Mouse (Mus musculus) forebrain, embryonic 14.5 days (tissue): ENCODE results near the gene Hcrtr2. TPM values are rescaled to one million over a fixed set of nuclear protein-coding genes. Genes with fewer than 3 reads are reported as not detected.

Experiments
- ATAC-seq: fragments of 200-750 bp; cut with Nextera tagmentation; 2 replicates; pipeline ENCODE4 v1.8.0; 2017; ENCODE audit warnings: mild to moderate bottlenecking, moderate library complexity
- DNase-seq: peaks from one replicate; pipeline ENCODE4 v3.0.0-alpha.2; 2015; ENCODE audit warnings: low spot score
- H3K27ac ChIP-seq: fragments of 300-500 bp; sonication (generic); 2 replicates; pipeline ENCODE4 v1.5.1; 2014; ENCODE audit warnings: low read depth, mild to moderate bottlenecking, control low read depth, low read length, moderate library complexity
- H3K27me3 ChIP-seq: fragments of 300-500 bp; sonication (generic); replicated peaks from 2 replicates; pipeline ENCODE4 v1.6.1; 2014; ENCODE audit warnings: low read length, control low read depth, mixed read lengths; ENCODE audit not compliant: control insufficient read depth, insufficient read depth
- H3K36me3 ChIP-seq: fragments of 300-500 bp; sonication (generic); 2 replicates; pipeline ENCODE4 v1.6.1; 2014; ENCODE audit warnings: low read length, control low read depth; ENCODE audit not compliant: control insufficient read depth, insufficient read depth
- H3K4me1 ChIP-seq: fragments of 300-500 bp; sonication (generic); 2 replicates; pipeline ENCODE4 v1.6.1; 2014; ENCODE audit warnings: antibody characterized with exemption, low read length, control low read depth; ENCODE audit not compliant: control insufficient read depth, insufficient read depth
- H3K4me2 ChIP-seq: fragments of 300-500 bp; sonication (generic); 2 replicates; pipeline ENCODE4 v1.6.1; 2014; ENCODE audit warnings: mild to moderate bottlenecking, control low read depth, low read length
- H3K4me3 ChIP-seq: fragments of 300-500 bp; sonication (generic); 2 replicates; pipeline ENCODE4 v1.5.1; 2014; ENCODE audit warnings: low read depth, low read length, control low read depth
- H3K9ac ChIP-seq: fragments of 300-500 bp; sonication (generic); 2 replicates; pipeline ENCODE4 v1.6.1; 2014; ENCODE audit warnings: mild to moderate bottlenecking, low read length, control low read depth, moderate library complexity
- H3K9me3 ChIP-seq: fragments of 300-500 bp; sonication (generic); replicated peaks from 2 replicates; pipeline ENCODE4 v1.6.1; 2016; ENCODE audit warnings: low read length, control low read depth, mixed read lengths; ENCODE audit not compliant: control insufficient read depth
- WGBS: fragments of 180-500 bp; shearing (Covaris S2); extraction: QIAGEN DNeasy Blood & Tissue Kit; methylation state at CpG from one replicate; pipeline ENCODE4 v1.1.7; 2014; 5-methylcytosine and 5-hydroxymethylcytosine counted together
- polyA plus RNA-seq: library from polyadenylated mRNA; unstranded; fragments of >200 nt; fragmentation: Nextera tagmentation; extraction: Ambion mirVana; gene quantifications from 2 replicates; pipeline ENCODE4 v1.2.1, GENCODE M21; 2014

Gene Hcrtr2
- polyA plus RNA-seq, 1 experiment from 2014 or later, result 2.2 TPM

GRCm38 (mm10) chr9:76214678-76215077, 109.0 kb downstream of the Hcrtr2 start:
- Histone ChIP-seq H3K9ac (no peak overlapping the region), H3K4me3 (no peak overlapping the region), H3K27me3 (no peaks in the 10 kb centered on the region), H3K4me2 (no peak overlapping the region), H3K27ac (no peak overlapping the region), H3K4me1 (no peaks in the 10 kb centered on the region), H3K9me3 (no peaks in the 10 kb centered on the region), H3K36me3 (no peaks in the 10 kb centered on the region)
- WGBS, result 76% methylated on average over 4 of the region's 4 CpGs
- ATAC-seq (no peak), DNase-seq (no peak)

- 80% methylated on average over 2 of the region's 2 CpGs for WGBS
- H3K27me3 ChIP-seq, result no peaks in the 10 kb centered on the region
Observed at GRCm38 (mm10) chr9:76213557-76213956, 110.1 kb downstream of the Hcrtr2 start, which contains the start of gene Gfral. TSS of gene Gfral (minus strand) at chr9:76213657.

GRCm38 (mm10) chr9:76196917-76197316, 126.7 kb downstream of the Hcrtr2 start:
- Histone ChIP-seq H3K4me1 (no peaks in the 10 kb centered on the region), H3K27ac (no peak overlapping the region), H3K36me3 (no peaks in the 10 kb centered on the region), H3K9me3 (no peaks in the 10 kb centered on the region), H3K9ac (no peak overlapping the region), H3K4me3 (no peak overlapping the region), H3K4me2 (no peak overlapping the region), H3K27me3 (no peaks in the 10 kb centered on the region)
- ATAC-seq, result no peak
- DNase-seq, result peak; percentile 4
- 80% methylated on average over 4 of the region's 4 CpGs for WGBS

More at GRCm38 (mm10) chr9:76213557-76213956, 110.1 kb downstream of the Hcrtr2 start, which contains the start of gene Gfral:
- no peaks in the 10 kb centered on the region for H3K36me3 ChIP-seq
- no peak within 1 kb of the TSS for H3K4me2 ChIP-seq
- H3K9ac ChIP-seq, result no peak within 1 kb of the TSS
- no peak within 1 kb of the TSS for H3K4me3 ChIP-seq
- no peak within 1 kb of the TSS for H3K27ac ChIP-seq
- H3K4me1 ChIP-seq, result no peaks in the 10 kb centered on the region
- ATAC-seq (no peak), DNase-seq (no peak)
- no peaks in the 10 kb centered on the region for H3K9me3 ChIP-seq

GRCm38 (mm10) chr9:76179221-76179620, 144.4 kb downstream of the Hcrtr2 start:
- Histone ChIP-seq H3K27ac (no peak overlapping the region), H3K27me3 (no peaks in the 10 kb centered on the region), H3K4me3 (no peak overlapping the region), H3K9ac (no peak overlapping the region), H3K36me3 (no peaks in the 10 kb centered on the region), H3K4me2 (no peak overlapping the region), H3K4me1 (no peaks in the 10 kb centered on the region), H3K9me3 (no peaks in the 10 kb centered on the region)
- ATAC-seq (no peak), DNase-seq (no peak)

Other genes starting within 250 kb of the Hcrtr2 start
- gene Gfral, start 110.2 kb downstream of the Hcrtr2 start, polyA plus RNA-seq, result not detected in 2 replicates
- 0.07 TPM in 1 of 2 replicates, not detected in the other for gene Fam83b, start 243.3 kb upstream of the Hcrtr2 start, polyA plus RNA-seq